Mouse (Mus musculus): ENCODE data around the gene Nfatc2ip. TPM values are rescaled to one million over a fixed set of nuclear protein-coding genes. Genes with fewer than 3 reads are reported as not detected.

Gene Nfatc2ip
- polyA plus RNA-seq (2015; fragmentation: Nextera tagmentation; extraction: Ambion mirVana) = 1.7 and 1.9 TPM in 2 replicates

- Histone ChIP-seq H3K27ac (ENCODE audit: low read length) (peak within 1 kb of the TSS; percentile 79), H3K4me1 (ENCODE audit: control insufficient read depth, low read depth, low read length) (peaks cover 20% of the 10 kb centered on the region), H3K4me2 (ENCODE audit: low read depth, low read length) (peak within 1 kb of the TSS; percentile 85), H3K9me3 (replicated peaks; ENCODE audit: control insufficient read depth, low read length) (no peaks in the 10 kb centered on the region), H3K9ac (ENCODE audit: low read depth, low read length) (peak within 1 kb of the TSS; percentile 93), H3K36me3 (ENCODE audit: control insufficient read depth, insufficient read depth) (no peaks in the 10 kb centered on the region), H3K4me3 (ENCODE audit: low read depth, low read length) (peak within 1 kb of the TSS; percentile 100), H3K27me3 (ENCODE audit: control insufficient read depth, insufficient read depth, low read depth, low read length) (no peaks in the 10 kb centered on the region)
- ATAC-seq (ENCODE audit: low read depth) = peak; percentile 99
- WGBS (ENCODE audit: insufficient replicate concordance) = under 1% methylated on average over 58 of the region's 59 CpGs
Measured at GRCm38 (mm10) chr7:126396298-126397119, at the start of gene Nfatc2ip. Gene Nfatc2ip (minus strand): TSS chr7:126396737.

- no peak for ATAC-seq (ENCODE audit: low read depth)
- 87% methylated on average over 21 of the region's 21 CpGs for WGBS (ENCODE audit: insufficient replicate concordance)
- H3K4me2 ChIP-seq (ENCODE audit: low read depth, low read length) = no peak overlapping the region
- no peaks in the 10 kb centered on the region for H3K4me1 ChIP-seq (ENCODE audit: control insufficient read depth, low read depth, low read length)
- no peak overlapping the region for H3K27ac ChIP-seq (ENCODE audit: low read length)
- no peaks in the 10 kb centered on the region for H3K9me3 ChIP-seq (replicated peaks; ENCODE audit: control insufficient read depth, low read length)
- no peaks in the 10 kb centered on the region for H3K27me3 ChIP-seq (ENCODE audit: control insufficient read depth, insufficient read depth, low read depth, low read length)
- no peak overlapping the region for H3K9ac ChIP-seq (ENCODE audit: low read depth, low read length)
- no peak overlapping the region for H3K4me3 ChIP-seq (ENCODE audit: low read depth, low read length)
- no peaks in the 10 kb centered on the region for H3K36me3 ChIP-seq (ENCODE audit: control insufficient read depth, insufficient read depth)
Measured at GRCm38 (mm10) chr7:126446217-126446616, 49.7 kb upstream of the Nfatc2ip start.

GRCm38 (mm10) chr7:126445104-126445815 lies 48.7 kb upstream of the Nfatc2ip start:
- no peak overlapping the region for H3K9ac ChIP-seq (ENCODE audit: low read depth, low read length)
- H3K36me3 ChIP-seq (ENCODE audit: control insufficient read depth, insufficient read depth) = no peaks in the 10 kb centered on the region
- no peak overlapping the region for H3K4me3 ChIP-seq (ENCODE audit: low read depth, low read length)
- no peaks in the 10 kb centered on the region for H3K27me3 ChIP-seq (ENCODE audit: control insufficient read depth, insufficient read depth, low read depth, low read length)
- no peaks in the 10 kb centered on the region for H3K4me1 ChIP-seq (ENCODE audit: control insufficient read depth, low read depth, low read length)
- H3K27ac ChIP-seq (ENCODE audit: low read length) = no peak overlapping the region
- no peak for ATAC-seq (ENCODE audit: low read depth)
- H3K4me2 ChIP-seq (ENCODE audit: low read depth, low read length) = no peak overlapping the region
- H3K9me3 ChIP-seq (replicated peaks; ENCODE audit: control insufficient read depth, low read length) = no peaks in the 10 kb centered on the region
- 81% methylated on average over 15 of the region's 15 CpGs for whole genome bisulfite sequencing (ENCODE audit: insufficient replicate concordance)

- no peaks in the 10 kb centered on the region for H3K36me3 ChIP-seq (ENCODE audit: control insufficient read depth, insufficient read depth)
- no peak overlapping the region for H3K4me2 ChIP-seq (ENCODE audit: low read depth, low read length)
- H3K27me3 ChIP-seq (ENCODE audit: control insufficient read depth, insufficient read depth, low read depth, low read length) = no peaks in the 10 kb centered on the region
- H3K4me3 ChIP-seq (ENCODE audit: low read depth, low read length) = no peak overlapping the region
- H3K4me1 ChIP-seq (ENCODE audit: control insufficient read depth, low read depth, low read length) = no peaks in the 10 kb centered on the region
- H3K9ac ChIP-seq (ENCODE audit: low read depth, low read length) = no peak overlapping the region
- H3K9me3 ChIP-seq (replicated peaks; ENCODE audit: control insufficient read depth, low read length) = no peaks in the 10 kb centered on the region
- no peak for ATAC-seq (ENCODE audit: low read depth)
- H3K27ac ChIP-seq (ENCODE audit: low read length) = no peak overlapping the region
- 84% methylated on average over 9 of the region's 9 CpGs for WGBS (ENCODE audit: insufficient replicate concordance)
Measured at GRCm38 (mm10) chr7:126444536-126444935, 48.0 kb upstream of the Nfatc2ip start.

GRCm38 (mm10) chr7:126443997-126444396 lies 47.5 kb upstream of the Nfatc2ip start:
- ATAC-seq (ENCODE audit: low read depth) = no peak
- no peak overlapping the region for H3K4me2 ChIP-seq (ENCODE audit: low read depth, low read length)
- no peaks in the 10 kb centered on the region for H3K4me1 ChIP-seq (ENCODE audit: control insufficient read depth, low read depth, low read length)
- H3K27me3 ChIP-seq (ENCODE audit: control insufficient read depth, insufficient read depth, low read depth, low read length) = no peaks in the 10 kb centered on the region
- H3K9me3 ChIP-seq (replicated peaks; ENCODE audit: control insufficient read depth, low read length) = no peaks in the 10 kb centered on the region
- H3K9ac ChIP-seq (ENCODE audit: low read depth, low read length) = no peak overlapping the region
- 78% methylated on average over 10 of the region's 10 CpGs for WGBS (ENCODE audit: insufficient replicate concordance)
- no peak overlapping the region for H3K27ac ChIP-seq (ENCODE audit: low read length)
- H3K4me3 ChIP-seq (ENCODE audit: low read depth, low read length) = no peak overlapping the region
- H3K36me3 ChIP-seq (ENCODE audit: control insufficient read depth, insufficient read depth) = no peaks in the 10 kb centered on the region

GRCm38 (mm10) chr7:126440134-126440533 lies 43.6 kb upstream of the Nfatc2ip start:
- Histone ChIP-seq H3K9me3 (replicated peaks; ENCODE audit: control insufficient read depth, low read length) (no peaks in the 10 kb centered on the region), H3K4me3 (ENCODE audit: low read depth, low read length) (no peak overlapping the region), H3K27me3 (ENCODE audit: control insufficient read depth, insufficient read depth, low read depth, low read length) (no peaks in the 10 kb centered on the region), H3K36me3 (ENCODE audit: control insufficient read depth, insufficient read depth) (no peaks in the 10 kb centered on the region), H3K4me2 (ENCODE audit: low read depth, low read length) (no peak overlapping the region), H3K9ac (ENCODE audit: low read depth, low read length) (no peak overlapping the region), H3K27ac (ENCODE audit: low read length) (no peak overlapping the region), H3K4me1 (ENCODE audit: control insufficient read depth, low read depth, low read length) (no peaks in the 10 kb centered on the region)
- no peak for ATAC-seq (ENCODE audit: low read depth)
- WGBS (ENCODE audit: insufficient replicate concordance) = 86% methylated on average over 9 of the region's 9 CpGs

GRCm38 (mm10) chr7:126436851-126437250 lies 40.3 kb upstream of the Nfatc2ip start:
- no peaks in the 10 kb centered on the region; the same call in 1 of the 2 replicates for H3K36me3 ChIP-seq (ENCODE audit: control insufficient read depth, insufficient read depth)
- WGBS (ENCODE audit: insufficient replicate concordance) = 16% methylated on average over 8 of the region's 8 CpGs
- H3K27me3 ChIP-seq (ENCODE audit: control insufficient read depth, insufficient read depth, low read depth, low read length) = no peaks in the 10 kb centered on the region
- ATAC-seq (ENCODE audit: low read depth) = no peak
- no peak overlapping the region for H3K9ac ChIP-seq (ENCODE audit: low read depth, low read length)
- no peak overlapping the region for H3K27ac ChIP-seq (ENCODE audit: low read length)
- no peak overlapping the region for H3K4me3 ChIP-seq (ENCODE audit: low read depth, low read length)
- no peak overlapping the region for H3K4me2 ChIP-seq (ENCODE audit: low read depth, low read length)
- H3K9me3 ChIP-seq (replicated peaks; ENCODE audit: control insufficient read depth, low read length) = no peaks in the 10 kb centered on the region
- no peaks in the 10 kb centered on the region for H3K4me1 ChIP-seq (ENCODE audit: control insufficient read depth, low read depth, low read length)

- Histone ChIP-seq H3K9me3 (replicated peaks; ENCODE audit: control insufficient read depth, low read length) (no peaks in the 10 kb centered on the region), H3K9ac (ENCODE audit: low read depth, low read length) (no peak overlapping the region), H3K4me3 (ENCODE audit: low read depth, low read length) (no peak overlapping the region), H3K4me2 (ENCODE audit: low read depth, low read length) (no peak overlapping the region), H3K27me3 (ENCODE audit: control insufficient read depth, insufficient read depth, low read depth, low read length) (no peaks in the 10 kb centered on the region), H3K36me3 (ENCODE audit: control insufficient read depth, insufficient read depth) (no peaks in the 10 kb centered on the region; the same call in 1 of the 2 replicates), H3K4me1 (ENCODE audit: control insufficient read depth, low read depth, low read length) (no peaks in the 10 kb centered on the region), H3K27ac (ENCODE audit: low read length) (no peak overlapping the region)
- ATAC-seq (ENCODE audit: low read depth) = no peak
- WGBS (ENCODE audit: insufficient replicate concordance) = 67% methylated on average over 3 of the region's 3 CpGs
Measured at GRCm38 (mm10) chr7:126435801-126436200, 39.3 kb upstream of the Nfatc2ip start.

- no peak for ATAC-seq (ENCODE audit: low read depth)
- H3K9me3 ChIP-seq (replicated peaks; ENCODE audit: control insufficient read depth, low read length) = no peaks in the 10 kb centered on the region
- no peaks in the 10 kb centered on the region for H3K27me3 ChIP-seq (ENCODE audit: control insufficient read depth, insufficient read depth, low read depth, low read length)
- no peak overlapping the region for H3K27ac ChIP-seq (ENCODE audit: low read length)
- H3K36me3 ChIP-seq (ENCODE audit: control insufficient read depth, insufficient read depth) = no peaks in the 10 kb centered on the region; the same call in 1 of the 2 replicates
- WGBS (ENCODE audit: insufficient replicate concordance) = 74% methylated on average over 7 of the region's 7 CpGs
- no peak overlapping the region for H3K9ac ChIP-seq (ENCODE audit: low read depth, low read length)
- H3K4me2 ChIP-seq (ENCODE audit: low read depth, low read length) = no peak overlapping the region
- H3K4me1 ChIP-seq (ENCODE audit: control insufficient read depth, low read depth, low read length) = peaks cover 2% of the 10 kb centered on the region
- no peak overlapping the region for H3K4me3 ChIP-seq (ENCODE audit: low read depth, low read length)
Measured at GRCm38 (mm10) chr7:126434726-126435125, 38.2 kb upstream of the Nfatc2ip start.
